Mouse (Mus musculus) skeletal muscle tissue, postnatal 0 days (tissue): ENCODE results near the gene Caprin2. TPM values are rescaled to one million over a fixed set of nuclear protein-coding genes. Genes with fewer than 3 reads are reported as not detected.

Experiments used
- polyA plus RNA-seq: library from polyadenylated mRNA; unstranded; fragments of >200 nt; fragmentation: Nextera tagmentation; extraction: Ambion mirVana; gene quantifications from 2 replicates; pipeline ENCODE4 v1.2.1, GENCODE M21; 2015

Caprin2 gene
- 7.1 and 7.3 TPM in 2 replicates for polyA plus RNA-seq

DNA sequence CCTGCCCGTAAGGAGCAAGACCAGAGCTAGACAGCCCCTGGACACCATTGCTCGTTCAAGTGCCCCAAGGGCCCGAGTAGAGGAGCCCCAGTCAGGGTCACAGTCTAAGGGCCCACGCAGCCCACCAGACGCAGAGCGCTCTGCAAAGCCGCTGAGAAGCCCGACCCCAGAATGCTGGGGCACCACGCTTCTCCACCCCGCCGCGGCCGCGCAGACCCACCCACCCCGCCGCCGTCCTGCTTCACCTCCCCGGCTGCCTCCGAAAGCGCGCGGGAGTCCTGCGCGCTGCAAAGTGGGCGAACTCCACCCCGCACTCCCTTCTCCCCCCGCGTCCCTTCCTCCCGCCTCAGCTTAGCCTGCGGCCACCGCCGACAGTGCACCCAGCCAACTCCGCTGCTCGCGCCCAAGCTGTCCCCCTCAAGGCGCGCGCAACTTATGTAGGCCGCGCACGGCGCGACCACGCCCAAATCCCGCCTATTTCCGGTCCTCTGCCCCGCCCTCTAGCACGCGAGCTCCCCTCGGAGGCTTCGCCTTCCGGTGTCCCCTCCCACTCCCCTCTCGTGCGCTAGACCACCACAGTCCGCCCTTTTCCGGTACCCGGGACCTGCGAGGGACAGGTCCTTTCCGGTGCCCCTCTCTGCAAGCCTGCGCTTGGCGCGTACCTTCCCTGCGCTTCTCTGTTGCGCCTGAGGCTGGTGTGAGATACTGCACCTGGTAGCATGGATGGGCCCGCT, at the start of gene Caprin2:
Gene Caprin2 (minus strand): TSS at position 465 of the 734 bp plus-strand sequence.

GRCm38 (mm10) chr6:148830748-148831727, 65.0 kb downstream of the Caprin2 start, which contains the start of gene Ipo8:
TSS of gene Ipo8 (minus strand) at chr6:148831467.

Other genes starting within 250 kb of the Caprin2 start
- gene Ipo8, start 64.8 kb downstream of the Caprin2 start, polyA plus RNA-seq = 8.2 and 9.2 TPM in 2 replicates
- 9.1 and 11.4 TPM in 2 replicates for gene Sinhcaf, start 50.2 kb upstream of the Caprin2 start, polyA plus RNA-seq
- 2.9 and 3.6 TPM in 2 replicates for gene Dennd5b, start 205.4 kb upstream of the Caprin2 start, polyA plus RNA-seq
- gene Gm10203, start 233.9 kb upstream of the Caprin2 start, polyA plus RNA-seq = not detected in 2 replicates
- gene Etfbkmt, start 243.6 kb upstream of the Caprin2 start, polyA plus RNA-seq = 14.5 and 14.7 TPM in 2 replicates